Mouse (Mus musculus) neutrophil, adult 5-6 weeks (primary cell): ENCODE measurements around the gene Dnajc11. TPM values are rescaled to one million over a fixed set of nuclear protein-coding genes. Genes with fewer than 3 reads are reported as not detected.

Experiments used
- ATAC-seq: fragments of 151-379, 151-347 bp; 2 replicates; pipeline ENCODE4 v1.8.0; 2017; ENCODE audit warnings: mild to moderate bottlenecking, moderate TSS enrichment; ENCODE audit not compliant: insufficient number of reproducible peaks, poor library complexity, low FRiP score, severe bottlenecking; ENCODE audit errors: extremely low read depth
- total RNA-seq: library from RNA; stranded (forward); fragments of 200-1000 nt; gene quantifications from 2 replicates; pipeline ENCODE4 v1.2.3, GENCODE M21; 2017

Gene Dnajc11
- total RNA-seq, result 45.3 and 55.7 TPM in 2 replicates

DNA sequence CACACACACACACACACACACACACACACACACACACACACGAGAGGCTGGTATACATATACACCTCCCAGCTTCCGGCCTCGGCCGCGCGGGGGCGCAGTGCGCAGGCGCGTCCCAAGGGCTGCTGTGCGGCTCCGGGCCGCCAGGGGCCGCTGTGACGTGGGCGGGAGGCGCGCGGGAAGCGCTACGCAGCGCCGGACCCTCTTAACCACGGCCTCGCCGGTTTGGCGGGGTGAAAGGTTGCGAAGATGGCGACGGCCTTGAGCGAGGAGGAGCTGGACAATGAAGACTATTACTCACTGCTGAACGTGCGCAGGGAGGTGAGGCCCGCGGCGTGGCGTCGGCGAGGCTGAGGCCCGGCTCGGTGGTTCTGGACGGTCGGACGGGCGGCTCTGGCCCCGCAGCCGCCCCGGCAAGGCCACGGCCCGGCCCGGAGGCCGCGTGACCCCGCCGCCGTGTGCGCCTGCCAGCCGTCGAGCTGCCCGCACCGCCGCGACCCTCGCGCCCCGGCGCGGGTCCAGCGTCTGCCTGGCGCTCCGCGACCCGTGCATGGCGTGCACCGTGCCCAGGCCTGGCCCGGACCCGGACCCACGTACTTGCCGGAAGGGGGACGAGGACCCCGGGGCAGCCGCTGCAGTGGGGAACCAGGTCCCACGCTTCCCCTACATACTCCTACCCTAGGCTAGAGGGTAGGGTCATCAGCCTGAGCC is at the start of gene Dnajc11:
Gene Dnajc11, plus strand, starts transcription at position 187 of the 710 bp plus-strand sequence.
- peak; percentile 92 for ATAC-seq

DNA sequence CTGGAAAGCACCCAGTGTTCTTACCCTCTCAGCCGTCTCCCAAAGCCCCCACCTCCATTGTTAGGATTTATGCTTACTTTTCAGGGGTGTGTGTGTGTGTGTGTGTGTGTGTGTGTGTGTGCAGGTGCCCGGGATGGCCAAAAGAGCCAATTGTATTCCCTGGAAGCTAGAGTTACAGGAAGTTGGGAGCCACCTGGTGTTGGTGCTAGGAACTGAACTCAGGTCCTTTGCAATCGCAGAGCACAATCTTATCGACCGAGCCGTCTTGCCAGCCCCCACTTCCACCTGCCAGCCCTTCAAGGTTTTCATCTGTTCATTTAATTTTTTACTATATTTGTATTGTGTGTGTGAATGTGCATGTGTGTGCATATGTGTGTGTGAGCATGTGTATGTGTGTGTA is 40.2 kb upstream of the Dnajc11 start:
- no peak for ATAC-seq

DNA sequence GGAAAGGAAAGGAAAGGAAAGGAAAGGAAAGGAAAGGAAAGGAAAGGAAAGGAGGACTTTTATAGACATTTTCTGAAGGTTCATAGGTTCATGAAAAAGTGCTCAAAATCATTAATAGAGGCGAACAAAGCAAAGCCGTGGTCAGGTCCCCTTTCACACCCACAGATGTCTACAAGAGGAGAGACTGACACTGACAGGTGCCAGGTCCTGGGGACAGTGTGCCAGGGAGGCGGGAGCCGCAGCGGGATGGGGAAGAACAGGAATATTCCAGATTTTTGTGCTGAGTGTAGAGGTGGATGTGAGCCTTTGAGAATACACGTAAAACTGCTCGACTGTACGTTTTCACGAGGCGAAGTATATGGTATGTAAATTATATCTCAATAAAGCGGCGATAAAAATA is 38.6 kb upstream of the Dnajc11 start:
- ATAC-seq, result no peak

DNA sequence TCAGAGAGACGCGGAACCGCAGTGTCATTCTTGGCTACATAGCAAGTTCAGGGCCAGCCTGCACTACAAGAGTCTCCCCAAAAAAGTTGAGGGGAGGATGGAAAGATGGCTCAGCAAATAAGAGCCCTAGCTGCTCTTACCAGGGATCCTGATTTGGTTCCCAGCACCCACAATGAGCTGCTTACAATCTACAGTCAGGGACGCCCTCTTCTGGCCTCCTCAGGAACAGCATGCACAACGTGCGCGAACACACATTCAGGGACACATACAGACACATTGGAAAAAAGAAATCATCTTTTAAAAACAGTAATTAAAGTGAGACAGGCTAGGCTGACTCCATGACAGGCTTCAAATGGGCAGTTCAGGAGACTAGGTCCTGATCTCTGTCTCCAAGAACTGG is 37.9 kb upstream of the Dnajc11 start:
- no peak for ATAC-seq

DNA sequence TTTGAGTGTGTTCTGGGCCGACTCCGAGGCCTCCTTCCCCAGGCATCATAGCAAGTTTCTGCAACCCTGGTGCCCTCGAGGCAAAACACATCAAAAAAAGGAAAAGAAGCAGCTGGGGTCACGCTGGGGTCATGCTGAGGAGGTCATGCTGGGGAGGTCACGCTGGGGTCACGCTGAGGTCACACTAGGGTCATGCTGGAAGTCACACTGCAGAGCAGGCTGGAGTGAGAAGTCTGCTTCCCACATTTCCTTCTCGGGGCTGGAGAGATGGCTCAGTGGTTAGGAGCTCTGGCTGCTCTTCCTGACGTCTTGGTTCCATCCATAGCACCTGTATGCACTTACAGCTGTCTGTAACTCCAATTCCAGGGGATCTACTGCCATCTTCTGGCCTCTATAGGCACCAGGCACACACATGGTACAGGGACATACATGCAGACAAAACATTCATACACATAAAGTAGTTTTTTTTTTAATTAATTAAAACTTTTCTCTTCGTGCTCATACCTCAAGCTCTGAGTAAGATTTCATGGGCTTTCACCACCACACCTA is 36.3 kb upstream of the Dnajc11 start:
- no peak for ATAC-seq

DNA sequence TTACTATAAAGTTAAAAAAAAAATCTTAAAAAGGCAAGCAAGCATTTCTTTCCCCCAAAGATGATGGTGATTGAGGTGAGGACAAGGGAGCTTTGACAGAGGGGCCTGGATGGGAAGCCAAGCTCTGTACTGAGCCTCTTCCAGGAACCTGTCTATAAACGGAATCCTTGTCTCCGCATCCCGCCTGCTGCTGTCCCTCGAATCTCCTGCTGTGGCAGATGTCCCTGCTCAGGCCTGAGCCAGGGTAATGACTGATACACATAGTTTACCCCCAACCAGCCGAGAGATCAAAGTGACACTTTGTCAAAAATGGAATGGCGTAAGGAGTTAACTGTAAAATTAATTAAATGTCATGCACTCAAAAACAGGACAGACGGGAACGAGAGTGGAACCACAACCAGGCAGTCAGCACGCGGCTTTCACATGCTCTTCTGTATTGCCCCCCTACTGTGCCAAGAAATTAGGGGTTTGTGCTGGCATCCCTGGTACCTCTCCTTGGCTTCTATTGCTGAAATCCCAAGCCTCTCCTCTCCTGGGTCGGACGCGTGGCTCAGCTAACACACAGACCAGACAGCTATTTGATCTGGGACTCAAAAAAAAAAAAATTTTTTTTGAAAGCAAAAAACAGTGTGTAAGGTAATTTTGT is 34.8 kb upstream of the Dnajc11 start:
- ATAC-seq, result no peak

DNA sequence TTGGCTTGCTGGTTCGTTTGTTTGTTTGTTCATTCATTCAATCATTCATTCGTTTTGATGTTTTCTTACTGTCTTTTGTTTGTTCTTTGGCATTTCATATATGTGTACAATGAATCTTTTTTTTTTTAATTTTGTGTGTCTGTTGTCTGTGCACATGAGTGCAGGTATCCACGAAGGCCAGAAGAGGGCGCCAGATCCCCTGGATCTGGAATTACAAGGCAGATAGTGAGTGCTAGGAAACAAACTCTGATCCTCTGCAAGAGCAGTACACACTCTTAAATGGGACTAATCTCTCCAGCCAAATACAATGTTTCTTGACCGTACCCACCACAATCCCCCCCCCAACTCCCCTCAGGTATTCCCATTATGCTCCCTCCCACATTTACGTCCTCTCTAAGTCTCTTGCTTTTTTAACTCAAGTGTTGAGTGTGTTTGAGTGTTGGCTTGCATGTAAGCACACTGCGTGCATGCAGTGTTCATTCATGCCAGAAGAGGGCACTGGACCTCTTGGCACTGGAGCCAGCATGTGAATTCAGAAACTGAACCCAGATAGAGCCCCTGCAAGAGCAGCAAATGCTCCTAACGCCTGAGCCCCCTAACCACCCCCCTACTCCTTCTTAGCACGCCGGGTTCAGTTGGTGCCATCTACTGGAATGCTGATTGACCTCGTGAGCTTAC is 33.6 kb upstream of the Dnajc11 start:
- no peak for ATAC-seq

DNA sequence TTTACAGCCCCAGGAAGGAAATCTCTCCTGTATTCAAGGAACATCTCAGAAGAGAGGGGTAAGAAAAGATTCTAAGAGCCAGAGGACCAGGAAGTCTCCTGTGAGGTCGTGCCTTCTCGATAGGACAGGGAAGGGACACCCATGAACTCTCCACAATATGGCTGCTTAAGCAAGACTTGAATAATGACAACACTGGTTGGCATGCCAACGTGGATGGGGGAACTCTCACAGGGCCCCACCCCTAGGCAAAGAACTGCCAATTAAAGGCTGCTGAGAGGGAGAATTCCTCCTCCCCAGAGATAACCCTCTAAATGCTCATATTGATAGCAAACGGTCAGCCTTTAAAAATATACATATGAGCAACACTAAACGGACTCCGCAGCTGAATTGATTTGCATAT is 32.8 kb upstream of the Dnajc11 start:
- no peak for ATAC-seq

DNA sequence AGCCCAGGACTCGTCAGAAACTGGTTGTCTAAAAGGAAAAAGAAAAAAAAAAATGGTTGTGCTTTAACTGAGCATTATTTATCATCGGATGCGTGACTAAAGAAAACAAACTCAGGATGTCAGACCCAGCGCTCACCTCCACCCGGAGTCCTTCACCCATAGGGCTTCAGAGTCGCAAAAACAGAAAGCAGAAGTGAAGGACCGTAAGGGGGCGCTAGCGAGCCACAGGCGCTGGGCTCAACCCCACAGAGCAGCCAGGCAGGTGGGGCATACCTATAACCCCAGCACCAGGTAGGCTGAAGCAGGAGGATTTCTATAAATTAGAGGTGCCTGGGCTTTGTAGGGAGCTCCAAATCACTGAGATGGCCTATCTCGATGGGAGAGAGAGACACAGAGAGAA is 32.1 kb upstream of the Dnajc11 start:
- ATAC-seq, result no peak

DNA sequence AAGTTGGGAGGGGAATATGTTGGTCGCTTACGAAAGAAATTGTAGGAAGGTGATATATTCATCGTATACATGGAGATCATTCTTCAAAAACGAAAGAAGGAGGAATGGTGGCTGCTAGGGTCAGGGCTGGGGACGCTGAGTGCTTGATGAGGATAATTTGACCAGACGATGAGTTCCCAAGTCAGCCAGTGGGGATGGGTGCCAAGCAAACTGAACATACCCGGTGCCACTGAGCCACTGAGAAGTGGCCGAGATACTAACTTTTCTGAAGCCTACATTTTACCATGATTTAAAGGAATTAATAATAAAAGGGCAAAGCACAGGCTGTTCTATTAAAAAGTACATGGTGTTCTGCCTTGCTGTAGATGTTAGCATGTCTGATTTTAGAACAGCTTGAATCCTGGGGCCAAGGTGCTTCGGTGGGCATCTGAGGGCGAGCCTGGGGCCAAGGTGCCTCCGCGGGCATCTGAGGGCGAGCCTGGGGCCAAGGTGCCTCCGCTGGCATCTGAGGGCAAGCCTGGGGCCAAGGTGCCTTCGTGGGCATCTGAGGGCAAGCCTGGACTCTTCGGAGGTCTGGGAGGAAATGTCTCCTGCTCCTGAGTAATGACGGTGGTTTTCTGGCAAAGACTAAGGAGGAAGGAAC is 31.3 kb upstream of the Dnajc11 start:
- no peak for ATAC-seq

DNA sequence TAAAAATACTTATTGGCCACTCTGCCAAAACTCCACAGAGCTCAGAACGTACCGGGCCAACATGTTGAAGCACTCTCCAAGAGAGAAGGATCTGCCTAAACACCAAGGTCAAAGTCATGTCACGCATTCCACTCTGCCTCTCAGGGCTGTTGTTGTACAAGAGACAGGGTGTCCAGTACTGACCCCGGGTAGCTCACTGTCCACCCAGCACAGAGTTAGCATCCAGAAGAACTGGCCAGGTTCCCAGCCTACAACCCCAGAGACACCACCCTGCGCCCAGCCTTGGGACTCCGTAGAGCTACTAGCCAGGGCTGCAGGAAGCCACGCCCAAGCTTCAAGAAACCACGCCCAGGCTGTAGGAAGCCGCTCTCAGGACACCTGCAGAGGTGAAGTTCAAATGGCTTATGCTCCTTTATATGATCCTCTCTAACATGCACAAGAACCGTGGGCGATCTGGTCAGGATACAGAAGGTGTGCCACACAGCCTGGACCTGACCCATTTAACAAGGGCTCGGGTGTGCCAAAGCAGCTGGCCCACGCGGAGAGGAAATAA is 30.7 kb upstream of the Dnajc11 start:
- ATAC-seq, result no peak

DNA sequence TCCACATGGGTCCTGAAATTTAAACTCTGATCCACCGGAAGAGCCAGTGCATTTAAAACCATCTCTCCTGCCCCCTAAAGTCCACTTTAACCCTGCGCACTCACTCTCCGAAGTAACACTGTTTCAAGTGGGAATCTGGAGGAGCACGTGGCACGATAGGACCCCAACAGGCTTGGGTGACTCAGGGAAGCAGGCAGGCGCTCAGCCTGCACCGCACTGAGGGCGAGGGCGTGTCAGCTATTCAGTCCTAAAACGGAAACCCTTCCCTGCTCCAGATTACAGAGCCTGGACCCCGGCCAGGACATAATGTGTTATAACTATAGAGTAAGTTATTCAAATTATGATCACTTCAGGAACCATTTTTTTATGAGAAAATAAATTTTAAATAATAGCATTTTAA is 29.4 kb upstream of the Dnajc11 start:
- no peak for ATAC-seq

DNA sequence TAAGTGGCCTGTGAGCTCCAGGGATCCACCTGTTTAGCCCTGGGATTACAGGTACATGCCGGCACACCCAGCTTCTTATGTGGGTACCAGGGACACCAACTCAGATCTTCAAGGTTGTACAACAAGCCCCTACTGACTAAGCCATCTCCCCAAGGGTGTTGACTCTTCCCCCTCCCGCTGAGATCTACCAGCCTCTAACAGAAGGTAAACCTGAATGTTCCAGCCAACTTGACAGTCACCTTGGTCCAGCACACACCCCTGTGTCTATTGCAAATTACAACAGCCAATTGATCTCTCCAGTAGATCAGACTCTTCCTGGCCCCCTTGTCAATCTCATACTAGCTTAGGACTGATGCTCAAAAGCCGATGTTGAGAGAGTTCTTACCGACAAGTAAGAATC is 27.9 kb upstream of the Dnajc11 start:
- ATAC-seq, result no peak

DNA sequence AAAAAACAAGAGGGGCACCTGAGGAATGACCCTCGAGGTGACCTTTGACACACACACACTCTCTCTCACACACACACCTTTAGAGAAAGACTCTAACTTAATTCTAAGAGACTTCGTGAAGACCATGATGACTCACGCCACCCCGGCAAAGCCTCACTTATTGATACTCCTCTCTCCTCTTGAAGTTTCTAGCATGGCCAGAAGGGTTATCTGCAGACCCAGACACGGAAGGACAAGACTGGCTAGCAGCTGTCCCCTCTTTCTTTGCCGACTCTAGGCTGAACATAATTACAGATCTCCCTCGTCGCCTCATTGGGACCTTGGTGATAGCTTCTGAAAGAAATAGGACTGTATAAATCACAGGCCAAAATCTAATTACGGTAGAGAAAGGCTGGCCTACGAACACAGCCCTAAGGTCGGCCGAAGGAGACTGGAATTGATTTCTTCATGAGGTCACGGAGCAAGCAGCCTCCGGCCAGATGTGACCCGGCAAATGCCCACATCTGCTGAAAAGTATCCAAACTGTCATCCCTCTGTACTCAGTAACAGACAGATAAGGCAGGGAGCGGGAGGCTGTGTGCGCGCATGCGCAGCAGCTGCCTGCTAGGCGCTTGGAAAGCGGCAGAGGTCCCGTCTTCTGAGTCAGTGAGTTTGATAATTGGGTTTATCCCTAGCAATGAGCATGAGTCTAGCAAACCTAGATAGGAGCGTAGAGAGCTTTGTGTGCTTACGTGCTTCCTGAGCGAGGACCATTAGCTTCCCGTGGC is 25.7 kb upstream of the Dnajc11 start:
- no peak for ATAC-seq

DNA sequence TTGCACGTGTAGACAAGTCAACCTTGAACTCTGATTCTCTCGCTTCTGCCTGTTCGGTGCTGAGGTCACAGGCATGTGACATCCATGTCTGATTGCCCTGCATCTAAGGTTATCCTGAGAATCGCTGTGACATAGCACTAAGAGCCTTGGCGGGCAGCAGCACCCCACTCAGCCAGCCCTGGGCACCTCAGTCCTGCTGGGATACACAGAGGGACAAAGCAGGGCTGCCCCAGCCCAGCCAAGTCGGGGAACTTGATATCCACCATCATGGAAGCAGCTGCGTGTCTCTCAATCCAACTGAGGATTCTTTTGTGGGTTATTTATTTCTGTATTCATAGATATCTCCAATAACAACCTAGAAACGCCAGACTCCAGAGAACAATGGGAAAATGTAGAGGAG is 24.7 kb upstream of the Dnajc11 start:
- ATAC-seq, result no peak

DNA sequence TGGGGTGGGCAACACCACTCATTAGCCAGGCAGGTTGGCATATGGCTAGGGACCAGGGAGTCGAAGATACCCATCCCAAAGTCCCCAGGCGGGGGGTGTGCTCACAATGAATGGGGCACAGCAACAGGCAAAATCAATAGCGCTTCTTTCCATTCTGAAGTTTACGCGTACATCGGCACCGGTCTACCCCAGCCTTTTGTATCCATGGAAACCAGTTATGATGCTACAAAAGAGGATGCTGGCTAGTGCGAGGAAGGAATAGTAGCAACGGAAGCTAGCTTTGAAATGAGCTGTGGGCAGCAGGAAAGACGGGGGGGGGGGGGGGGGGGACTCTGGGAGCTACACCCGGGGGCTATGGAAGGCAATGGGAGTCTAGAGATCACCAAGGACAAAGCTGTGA is 17.2 kb upstream of the Dnajc11 start:
- no peak for ATAC-seq

DNA sequence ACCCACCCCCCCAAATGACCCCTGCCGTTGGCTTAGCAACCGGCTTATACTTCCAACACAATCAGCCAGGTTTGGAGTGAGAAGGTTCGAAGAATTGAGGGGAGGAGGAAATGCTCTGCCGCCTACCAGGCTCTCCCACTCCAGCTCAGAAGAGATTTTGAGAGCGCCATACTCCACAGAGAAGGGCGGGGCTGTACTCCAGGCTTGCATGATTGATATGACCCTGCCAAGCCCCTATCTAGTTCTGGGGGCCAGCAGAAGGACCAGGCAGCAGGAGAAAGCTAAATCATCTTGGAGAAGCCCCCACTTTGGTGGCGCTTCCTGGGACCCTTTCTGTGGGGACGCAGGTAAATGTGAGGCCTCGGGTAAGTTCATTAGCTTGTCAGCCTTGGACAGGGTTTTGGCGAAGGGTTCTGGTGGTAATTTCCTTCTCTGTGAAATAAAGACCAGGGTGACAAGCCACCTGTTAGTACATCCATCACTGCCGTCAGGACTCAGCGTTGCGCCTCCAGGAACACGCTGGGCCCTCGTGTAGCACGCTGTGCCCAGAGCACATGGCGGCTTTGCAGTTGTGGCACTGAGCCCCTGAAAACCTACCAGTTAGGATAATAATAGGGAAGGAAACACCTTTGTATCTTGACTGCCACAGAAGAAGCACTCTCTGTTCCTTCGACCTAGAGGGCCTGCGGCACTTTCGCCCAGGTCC is 14.2 kb upstream of the Dnajc11 start:
- ATAC-seq, result no peak
